Mouse (Mus musculus) midbrain, embryonic 11.5 days (tissue): ENCODE results near the gene Ube2j1. TPM values are rescaled to one million over a fixed set of nuclear protein-coding genes. Genes with fewer than 3 reads are reported as not detected.

ENCODE experiments used
- ATAC-seq: fragments of 200-750 bp; cut with Nextera tagmentation; 2 replicates; pipeline ENCODE4 v1.8.0; 2017; ENCODE audit warnings: moderate TSS enrichment, moderate library complexity; ENCODE audit not compliant: low FRiP score
- DNase-seq: peaks from one replicate; pipeline ENCODE4 v3.0.0; 2015; ENCODE audit warnings: low spot score; ENCODE audit errors: missing footprints
- H3K27ac ChIP-seq: fragments of 300-500 bp; sonication (generic); 2 replicates; pipeline ENCODE4 v1.5.1; 2014; ENCODE audit warnings: low read depth, low read length
- H3K27me3 ChIP-seq: fragments of 300-500 bp; sonication (generic); 2 replicates; pipeline ENCODE4 v1.6.1; 2014; ENCODE audit warnings: mild to moderate bottlenecking, low read length, moderate library complexity, mixed read lengths; ENCODE audit not compliant: control insufficient read depth, insufficient read depth
- H3K36me3 ChIP-seq: fragments of 300-500 bp; sonication (generic); 2 replicates; pipeline ENCODE4 v1.6.1; 2014; ENCODE audit warnings: mild to moderate bottlenecking, low read length, moderate library complexity, mixed read lengths; ENCODE audit not compliant: control insufficient read depth, insufficient read depth
- H3K4me1 ChIP-seq: fragments of 300-500 bp; sonication (generic); 2 replicates; pipeline ENCODE4 v1.6.1; 2014; ENCODE audit warnings: low read length; ENCODE audit not compliant: control insufficient read depth, insufficient read depth
- H3K4me2 ChIP-seq: fragments of 300-500 bp; sonication (generic); 2 replicates; pipeline ENCODE4 v1.6.1; 2014; ENCODE audit warnings: mild to moderate bottlenecking, moderate library complexity
- H3K4me3 ChIP-seq: fragments of 300-500 bp; sonication (generic); 2 replicates; pipeline ENCODE4 v1.5.1; 2014; ENCODE audit warnings: low read depth, low read length
- H3K9ac ChIP-seq: fragments of 300-500 bp; sonication (generic); 2 replicates; pipeline ENCODE4 v1.6.1; 2014; ENCODE audit warnings: low read length
- H3K9me3 ChIP-seq: fragments of 300-500 bp; sonication (generic); 2 replicates; pipeline ENCODE4 v1.6.1; 2016; ENCODE audit warnings: low read length; ENCODE audit not compliant: control insufficient read depth
- WGBS: fragments of 180-500 bp; shearing (Covaris S2); extraction: QIAGEN DNeasy Blood & Tissue Kit; methylation state at CpG from one replicate; pipeline ENCODE4 v1.1.7; 2014; 5-methylcytosine and 5-hydroxymethylcytosine counted together
- polyA plus RNA-seq: library from polyadenylated mRNA; unstranded; fragments of >200 nt; fragmentation: Nextera tagmentation; extraction: Ambion mirVana; gene quantifications from 2 replicates; pipeline ENCODE4 v1.2.1, GENCODE M21; 2014

Gene Ube2j1
- polyA plus RNA-seq, 1 experiment from 2014 or later, result 59.6 TPM

DNA sequence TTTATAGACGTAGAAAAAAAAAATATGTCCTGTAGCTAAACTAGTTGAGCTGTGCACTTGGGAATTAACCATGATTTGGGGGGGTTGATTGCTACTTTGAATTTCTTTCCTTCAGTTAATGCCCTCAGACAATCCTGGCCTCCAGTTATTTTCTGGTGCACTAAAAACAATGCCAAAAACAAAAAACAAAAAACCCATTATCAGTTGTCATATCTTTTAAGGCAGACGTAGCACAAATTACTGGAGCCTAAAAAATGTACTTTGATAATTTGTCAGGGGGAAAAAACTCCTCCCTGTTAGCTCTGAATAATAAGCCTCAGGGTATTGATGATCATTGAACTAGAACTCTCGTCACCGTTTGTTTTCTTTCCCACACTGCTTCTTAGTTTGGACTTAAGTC is 829 bp downstream of the Ube2j1 start:
- Histone ChIP-seq H3K4me3 (peak overlapping the region; percentile 79), H3K9ac (peak overlapping the region; percentile 97), H3K27ac (no peak overlapping the region), H3K9me3 (peaks cover 5% of the 10 kb centered on the region; the same call in 1 of the 2 replicates), H3K4me2 (peak overlapping the region; percentile 67), H3K36me3 (no peaks in the 10 kb centered on the region), H3K4me1 (peaks cover 9% of the 10 kb centered on the region; the same call in 1 of the 2 replicates), H3K27me3 (no peaks in the 10 kb centered on the region)
- DNase-seq (no peak), ATAC-seq (no peak)
- WGBS, result 5% methylated on average over 4 of the region's 4 CpGs

GRCm38 (mm10) chr4:33033515-33033914 is 2.3 kb downstream of the Ube2j1 start:
- peaks cover 5% of the 10 kb centered on the region; the same call in 1 of the 2 replicates for H3K9me3 ChIP-seq
- no peak overlapping the region for H3K9ac ChIP-seq
- H3K27me3 ChIP-seq, result no peaks in the 10 kb centered on the region
- no peak overlapping the region for H3K27ac ChIP-seq
- H3K4me2 ChIP-seq, result no peak overlapping the region
- no peaks in the 10 kb centered on the region for H3K36me3 ChIP-seq
- 90% methylated on average over 6 of the region's 6 CpGs for whole genome bisulfite sequencing
- ATAC-seq, result no peak
- peak; percentile 39 for DNase-seq
- H3K4me1 ChIP-seq, result peaks cover 9% of the 10 kb centered on the region; the same call in 1 of the 2 replicates
- no peak overlapping the region for H3K4me3 ChIP-seq

- no peak overlapping the region for H3K4me3 ChIP-seq
- H3K4me1 ChIP-seq, result no peaks in the 10 kb centered on the region
- WGBS, result 88% methylated on average over 4 of the region's 4 CpGs
- DNase-seq, result no peak
- H3K9ac ChIP-seq, result no peak overlapping the region
- H3K27me3 ChIP-seq, result no peaks in the 10 kb centered on the region
- no peak for ATAC-seq
- H3K9me3 ChIP-seq, result peaks cover 5% of the 10 kb centered on the region; the same call in 1 of the 2 replicates
- H3K4me2 ChIP-seq, result no peak overlapping the region
- peaks cover 15% of the 10 kb centered on the region for H3K36me3 ChIP-seq
- no peak overlapping the region for H3K27ac ChIP-seq
Measured at GRCm38 (mm10) chr4:33039826-33040225, 8.6 kb downstream of the Ube2j1 start.

DNA sequence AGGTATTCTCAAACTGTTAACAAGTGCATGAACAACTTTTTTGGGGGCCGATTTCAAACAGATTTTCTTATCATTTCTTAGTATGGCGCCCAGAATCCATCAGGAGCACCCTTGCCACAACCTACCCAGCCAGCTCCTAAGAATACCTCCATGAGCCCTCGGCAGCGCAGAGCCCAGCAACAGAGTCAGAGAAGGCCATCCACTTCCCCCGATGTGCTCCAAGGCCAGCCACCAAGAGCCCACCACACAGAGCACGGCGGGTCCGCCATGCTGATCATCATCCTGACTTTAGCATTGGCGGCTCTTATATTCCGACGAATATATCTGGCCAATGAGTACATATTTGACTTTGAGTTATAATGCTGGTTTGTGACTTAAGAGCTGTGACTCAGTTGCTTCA is 18.4 kb downstream of the Ube2j1 start:
- no peak overlapping the region for H3K27ac ChIP-seq
- no peak overlapping the region for H3K4me2 ChIP-seq
- DNase-seq (no peak), ATAC-seq (no peak)
- no peak overlapping the region for H3K4me3 ChIP-seq
- H3K4me1 ChIP-seq, result no peaks in the 10 kb centered on the region
- peaks cover 13% of the 10 kb centered on the region for H3K36me3 ChIP-seq
- H3K27me3 ChIP-seq, result no peaks in the 10 kb centered on the region
- no peak overlapping the region for H3K9ac ChIP-seq
- H3K9me3 ChIP-seq, result no peaks in the 10 kb centered on the region
- WGBS, result 92% methylated on average over 11 of the region's 11 CpGs

DNA sequence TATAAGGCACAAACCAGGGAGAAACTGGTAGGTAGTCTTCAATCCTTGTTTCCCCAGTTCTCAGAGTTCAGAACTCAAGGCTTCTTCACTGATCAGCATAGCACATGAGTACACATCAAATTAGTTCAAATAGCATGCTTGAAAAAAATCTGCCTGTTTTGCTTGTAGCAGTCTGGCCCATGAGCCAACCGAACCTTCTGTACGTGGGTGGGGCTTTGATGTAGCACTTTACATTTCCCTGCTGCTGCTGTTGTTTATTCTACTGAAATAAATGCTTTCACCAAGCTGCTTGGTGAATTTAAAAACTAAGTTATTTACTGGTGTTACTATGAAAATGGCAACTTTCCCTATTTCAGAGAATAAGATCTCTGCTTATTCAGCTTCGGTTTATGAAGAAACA is 20.8 kb downstream of the Ube2j1 start:
- DNase-seq, result no peak
- no peaks in the 10 kb centered on the region for H3K9me3 ChIP-seq
- peaks cover 4% of the 10 kb centered on the region for H3K36me3 ChIP-seq
- H3K4me1 ChIP-seq, result no peaks in the 10 kb centered on the region
- WGBS, result 94% methylated on average over 3 of the region's 3 CpGs
- H3K4me2 ChIP-seq, result no peak overlapping the region
- no peak overlapping the region for H3K4me3 ChIP-seq
- no peak overlapping the region for H3K27ac ChIP-seq
- H3K27me3 ChIP-seq, result no peaks in the 10 kb centered on the region
- no peak overlapping the region for H3K9ac ChIP-seq
- no peak for ATAC-seq

GRCm38 (mm10) chr4:33052650-33053049 is 21.4 kb downstream of the Ube2j1 start:
- peaks cover 4% of the 10 kb centered on the region for H3K36me3 ChIP-seq
- no peaks in the 10 kb centered on the region for H3K9me3 ChIP-seq
- DNase-seq (no peak), ATAC-seq (no peak)
- no peak overlapping the region for H3K4me3 ChIP-seq
- no peaks in the 10 kb centered on the region for H3K27me3 ChIP-seq
- WGBS, result 87% methylated on average over 5 of the region's 5 CpGs
- no peaks in the 10 kb centered on the region for H3K4me1 ChIP-seq
- no peak overlapping the region for H3K27ac ChIP-seq
- H3K4me2 ChIP-seq, result no peak overlapping the region
- no peak overlapping the region for H3K9ac ChIP-seq

DNA sequence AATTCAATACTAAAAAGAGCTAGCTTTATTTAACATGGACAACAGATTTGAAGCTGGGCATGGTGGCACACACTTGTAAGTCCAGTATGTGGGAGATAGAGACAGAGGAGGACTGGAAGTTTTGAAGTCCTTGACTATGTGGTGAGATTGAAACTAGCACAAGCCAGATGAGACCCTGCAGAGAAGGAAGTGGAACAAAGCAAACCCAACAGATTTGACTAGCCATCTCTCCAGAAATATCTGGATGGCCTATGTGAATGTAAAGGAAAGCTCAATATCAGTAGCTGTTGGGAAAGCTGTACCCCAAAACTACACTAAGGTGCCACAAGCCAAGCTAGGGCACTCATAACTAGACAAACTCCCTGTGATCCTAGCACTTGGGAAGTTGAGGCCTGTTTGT is 23.2 kb downstream of the Ube2j1 start:
- H3K9me3 ChIP-seq, result no peaks in the 10 kb centered on the region
- DNase-seq, result peak; percentile 60

DNA sequence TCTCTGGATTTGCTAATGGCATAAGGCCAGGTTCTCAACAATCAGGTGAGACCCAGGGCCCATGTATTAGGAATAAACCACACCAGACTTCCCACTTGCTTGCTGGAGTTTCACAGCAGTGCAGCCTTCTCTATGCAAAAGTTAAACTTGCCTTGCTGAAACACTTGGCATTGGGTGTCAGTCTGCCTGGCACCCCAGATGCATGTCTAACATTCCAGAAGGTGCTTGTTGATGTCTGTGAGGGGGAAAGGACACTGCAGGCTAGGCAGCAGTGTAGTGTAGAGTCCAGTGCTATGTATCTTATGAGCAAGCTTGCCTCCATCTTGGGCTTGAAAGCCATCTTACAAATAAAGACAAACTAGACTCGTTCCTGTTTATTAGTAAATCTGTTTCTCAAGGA is 25.1 kb downstream of the Ube2j1 start:
- H3K4me1 ChIP-seq, result no peaks in the 10 kb centered on the region
- 81% methylated on average over 1 of the region's 1 CpGs for WGBS
- H3K4me3 ChIP-seq, result no peak overlapping the region
- ATAC-seq (no peak), DNase-seq (no peak)
- H3K27me3 ChIP-seq, result no peaks in the 10 kb centered on the region
- no peak overlapping the region for H3K27ac ChIP-seq
- H3K36me3 ChIP-seq, result no peaks in the 10 kb centered on the region
- H3K9me3 ChIP-seq, result no peaks in the 10 kb centered on the region
- H3K4me2 ChIP-seq, result no peak overlapping the region
- H3K9ac ChIP-seq, result no peak overlapping the region

More for the DNA sequence above, 23.2 kb downstream of the Ube2j1 start:
- no peak overlapping the region for H3K4me2 ChIP-seq
- peaks cover 4% of the 10 kb centered on the region for H3K36me3 ChIP-seq
- H3K27ac ChIP-seq, result no peak overlapping the region
- H3K27me3 ChIP-seq, result no peaks in the 10 kb centered on the region
- no peaks in the 10 kb centered on the region for H3K4me1 ChIP-seq
- no peak overlapping the region for H3K9ac ChIP-seq
- ATAC-seq, result no peak
- no peak overlapping the region for H3K4me3 ChIP-seq

DNA sequence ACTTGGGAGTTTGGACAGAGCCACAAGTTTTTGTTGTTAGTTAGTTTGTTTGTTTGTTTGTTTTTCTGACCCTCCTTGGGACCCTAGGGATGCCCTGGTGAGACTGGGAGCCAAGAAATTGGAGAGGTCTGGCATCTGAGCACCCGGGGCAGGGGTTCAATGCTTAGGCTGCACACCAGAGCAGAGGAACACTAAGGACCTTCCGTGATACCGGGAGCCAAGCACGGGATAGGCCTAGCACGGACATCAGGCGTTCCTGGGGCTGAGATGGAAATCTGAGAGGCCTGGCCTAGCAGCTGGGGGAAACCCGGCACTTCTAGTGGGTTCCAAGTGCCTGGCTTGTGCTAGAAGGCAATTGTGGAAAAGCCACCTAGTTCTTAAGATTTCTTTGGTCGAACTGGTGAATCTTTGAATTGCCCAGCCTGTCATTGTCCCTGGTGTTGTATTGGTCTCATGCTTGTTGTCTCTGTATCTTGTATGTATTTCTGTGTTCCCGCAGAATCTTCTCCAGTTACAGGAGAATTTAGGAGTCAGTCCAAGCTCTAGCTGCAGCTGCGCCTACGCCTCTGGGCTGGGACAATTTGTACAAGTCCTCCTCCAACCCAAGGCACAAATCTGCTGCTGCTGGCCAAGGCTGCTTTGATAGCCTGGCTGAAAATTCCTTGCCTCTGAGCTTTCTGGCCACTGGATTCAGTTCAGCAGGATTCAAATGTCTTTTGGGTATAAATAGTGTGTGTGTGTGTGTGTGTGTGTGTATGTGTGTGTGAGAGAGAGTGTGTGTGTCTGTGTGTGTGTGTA is 26.9 kb downstream of the Ube2j1 start:
- no peak overlapping the region for H3K9ac ChIP-seq
- no peaks in the 10 kb centered on the region for H3K27me3 ChIP-seq
- WGBS, result 72% methylated on average over 11 of the region's 11 CpGs
- no peak overlapping the region for H3K27ac ChIP-seq
- ATAC-seq (no peak), DNase-seq (no peak)
- H3K4me3 ChIP-seq, result no peak overlapping the region
- no peaks in the 10 kb centered on the region for H3K9me3 ChIP-seq
- no peaks in the 10 kb centered on the region for H3K36me3 ChIP-seq
- no peak overlapping the region for H3K4me2 ChIP-seq
- no peaks in the 10 kb centered on the region for H3K4me1 ChIP-seq
